Mouse (Mus musculus) midbrain, embryonic 16.5 days (tissue): ENCODE results near the gene Gm3415. TPM values are rescaled to one million over a fixed set of nuclear protein-coding genes. Genes with fewer than 3 reads are reported as not detected.
"Not testable (repeated sequence)": the region's sequence is repeated elsewhere in the genome, so short reads cannot be mapped to it uniquely, and the experiment has no call there.

Experiments
- ATAC-seq: fragments of 200-750 bp; cut with Nextera tagmentation; 2 replicates; pipeline ENCODE4 v1.8.0; 2017; ENCODE audit warnings: moderate TSS enrichment
- H3K27ac ChIP-seq: fragments of 300-500 bp; sonication (generic); 2 replicates; pipeline ENCODE4 v1.5.1; 2014; ENCODE audit warnings: mild to moderate bottlenecking, low read length, mixed read lengths
- H3K27me3 ChIP-seq: fragments of 300-500 bp; sonication (generic); 2 replicates; pipeline ENCODE4 v1.6.1; 2014; ENCODE audit warnings: low read depth, low read length, mixed read lengths; ENCODE audit not compliant: control insufficient read depth, insufficient read depth
- H3K36me3 ChIP-seq: fragments of 300-500 bp; sonication (generic); 2 replicates; pipeline ENCODE4 v1.6.1; 2014; ENCODE audit warnings: mild to moderate bottlenecking, low read length, moderate library complexity, mixed read lengths; ENCODE audit not compliant: control insufficient read depth, insufficient read depth
- H3K4me1 ChIP-seq: fragments of 300-500 bp; sonication (generic); 2 replicates; pipeline ENCODE4 v1.6.1; 2014; ENCODE audit warnings: mild to moderate bottlenecking, low read length, mixed read lengths; ENCODE audit not compliant: control insufficient read depth, insufficient read depth
- H3K4me2 ChIP-seq: fragments of 300-500 bp; sonication (generic); 2 replicates; pipeline ENCODE4 v1.6.1; 2014; ENCODE audit warnings: mild to moderate bottlenecking, low read length, mixed read lengths
- H3K4me3 ChIP-seq: fragments of 300-500 bp; sonication (generic); 2 replicates; pipeline ENCODE4 v1.5.1; 2014; ENCODE audit warnings: low read depth, mild to moderate bottlenecking, low read length, moderate library complexity, mixed read lengths
- H3K9ac ChIP-seq: fragments of 300-500 bp; sonication (generic); 2 replicates; pipeline ENCODE4 v1.6.1; 2014; ENCODE audit warnings: low read depth, low read length, mixed read lengths
- H3K9me3 ChIP-seq: fragments of 300-500 bp; sonication (generic); replicated peaks from 2 replicates; pipeline ENCODE4 v1.6.1; 2014; ENCODE audit warnings: mild to moderate bottlenecking, low read length, mixed read lengths; ENCODE audit not compliant: control insufficient read depth, poor library complexity, severe bottlenecking
- WGBS: fragments of 180-500 bp; shearing (Covaris S2); extraction: QIAGEN DNeasy Blood & Tissue Kit; methylation state at CpG from one replicate; pipeline ENCODE4 v1.1.7; 2014; 5-methylcytosine and 5-hydroxymethylcytosine counted together
- polyA plus RNA-seq: library from polyadenylated mRNA; unstranded; fragments of >200 nt; fragmentation: Nextera tagmentation; extraction: Ambion mirVana; gene quantifications from 2 replicates; pipeline ENCODE4 v1.2.1, GENCODE M21; 2015

The Gm3415 gene
- not detected in 2 replicates for polyA plus RNA-seq

GRCm38 (mm10) chr5:146555836-146556235 is at the start of gene Gm3415:
Gene Gm3415, plus strand, starts transcription at chr5:146556136.
- H3K27me3 ChIP-seq, H3K4me1 ChIP-seq, ATAC-seq, H3K4me2 ChIP-seq, H3K4me3 ChIP-seq, H3K27ac ChIP-seq, H3K36me3 ChIP-seq, H3K9me3 ChIP-seq, H3K9ac ChIP-seq: not testable (repeated sequence)
- WGBS = no CpG with 5 or more reads among the region's 3 CpGs

DNA sequence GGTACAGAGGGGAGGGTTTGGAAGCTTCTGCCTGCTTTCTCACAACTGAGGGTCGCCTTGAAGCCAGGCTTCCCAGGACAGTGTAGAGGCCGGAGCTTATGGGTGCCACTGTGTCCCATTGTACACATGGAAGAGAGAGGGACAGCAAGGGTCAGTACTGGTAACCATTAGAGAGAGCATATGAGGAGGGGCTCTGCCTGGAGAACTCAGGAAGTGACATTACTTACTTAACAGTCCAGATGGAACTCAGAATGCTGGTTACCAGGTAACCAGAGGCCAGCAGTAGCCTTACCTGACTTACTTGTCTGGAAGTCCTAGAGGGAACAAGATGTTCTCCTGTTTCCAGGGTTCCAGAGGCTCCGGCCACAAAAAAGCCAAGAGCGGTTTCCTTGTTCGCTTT is 42.1 kb upstream of the Gm3415 start, which contains the start of gene Gm3402:
Gene Gm3402 (plus strand): TSS at position 301 of the 400 bp plus-strand sequence.
- ATAC-seq, H3K9me3 ChIP-seq, H3K4me1 ChIP-seq, H3K4me2 ChIP-seq, H3K36me3 ChIP-seq, H3K27ac ChIP-seq, H3K9ac ChIP-seq, H3K27me3 ChIP-seq, H3K4me3 ChIP-seq: not testable (repeated sequence)
- whole genome bisulfite sequencing = no CpG with 5 or more reads among the region's 5 CpGs

DNA sequence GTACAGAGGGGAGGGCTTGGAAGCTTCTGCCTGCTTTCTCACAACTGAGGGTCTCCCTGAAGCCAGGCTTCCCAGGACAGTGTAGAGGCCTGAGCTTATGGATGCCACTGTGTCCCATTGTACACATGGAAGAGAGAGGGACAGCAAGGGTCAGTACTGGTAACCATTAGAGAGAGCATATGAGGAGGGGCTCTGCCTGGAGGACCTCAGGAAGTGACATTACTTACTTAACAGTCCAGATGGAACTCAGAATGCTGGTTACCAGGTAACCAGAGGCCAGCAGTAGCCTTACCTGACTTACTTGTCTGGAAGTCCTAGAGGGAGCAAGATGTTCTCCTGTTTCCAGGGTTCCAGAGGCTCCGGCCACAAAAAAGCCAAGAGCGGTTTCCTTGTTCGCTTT is 30.4 kb upstream of the Gm3415 start, which contains the start of gene Gm3404:
Gene Gm3404 (plus strand): TSS at position 301 of the 400 bp plus-strand sequence.
- not testable (repeated sequence) for ATAC-seq, H3K4me2 ChIP-seq, H3K27me3 ChIP-seq, H3K9ac ChIP-seq, H3K9me3 ChIP-seq, H3K4me3 ChIP-seq, H3K36me3 ChIP-seq, H3K4me1 ChIP-seq, H3K27ac ChIP-seq
- 88% methylated on average over 1 of the region's 3 CpGs for WGBS

DNA sequence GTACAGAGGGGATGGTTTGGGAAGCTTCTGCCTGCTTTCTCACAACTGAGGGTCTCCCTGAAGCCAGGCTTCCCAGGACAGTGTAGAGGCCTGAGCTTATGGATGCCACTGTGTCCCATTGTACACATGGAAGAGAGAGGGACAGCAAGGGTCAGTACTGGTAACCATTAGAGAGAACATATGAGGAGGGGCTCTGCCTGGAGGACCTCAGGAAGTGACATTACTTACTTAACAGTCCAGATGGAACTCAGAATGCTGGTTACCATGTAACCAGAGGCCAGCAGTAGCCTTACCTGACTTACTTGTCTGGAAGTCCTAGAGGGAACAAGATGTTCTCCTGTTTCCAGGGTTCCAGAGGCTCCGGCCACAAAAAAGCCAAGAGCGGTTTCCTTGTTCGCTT is 18.6 kb upstream of the Gm3415 start, which contains the start of gene Gm3409:
Gene Gm3409 (plus strand): TSS at position 301 of the 400 bp plus-strand sequence.
- 97% methylated on average over 3 of the region's 3 CpGs for WGBS
- not testable (repeated sequence) for H3K4me3 ChIP-seq, H3K9me3 ChIP-seq, H3K36me3 ChIP-seq, H3K4me1 ChIP-seq, ATAC-seq, H3K4me2 ChIP-seq, H3K27ac ChIP-seq, H3K9ac ChIP-seq, H3K27me3 ChIP-seq

DNA sequence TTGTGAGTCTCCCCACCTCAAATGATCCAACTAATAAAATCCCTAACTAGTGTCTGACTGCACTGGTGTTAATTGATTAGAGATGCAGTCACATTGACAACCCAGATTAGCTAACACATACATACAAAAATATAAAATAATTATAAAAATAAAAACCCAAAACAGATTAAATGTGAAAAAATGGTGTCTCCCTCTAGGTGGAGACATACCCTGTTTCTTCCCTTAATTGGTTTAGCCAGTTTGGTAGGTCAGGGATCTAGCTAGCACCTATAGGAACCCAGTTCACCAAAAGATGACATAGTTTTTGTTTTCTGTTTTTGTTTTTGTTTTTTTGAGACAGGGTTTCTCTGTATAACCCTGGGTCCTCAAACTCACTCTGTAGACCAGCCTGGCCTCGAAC is 8.3 kb downstream of the Gm3415 start:
- Histone ChIP-seq H3K4me3 (no peak overlapping the region), H3K4me1 (no peaks in the 10 kb centered on the region), H3K9ac (no peak overlapping the region), H3K27ac (no peak overlapping the region), H3K9me3 (no peaks in the 10 kb centered on the region), H3K27me3 (no peaks in the 10 kb centered on the region), H3K36me3 (no peaks in the 10 kb centered on the region), H3K4me2 (no peak overlapping the region)
- no peak for ATAC-seq
- WGBS = 93% methylated on average over 1 of the region's 1 CpGs

DNA sequence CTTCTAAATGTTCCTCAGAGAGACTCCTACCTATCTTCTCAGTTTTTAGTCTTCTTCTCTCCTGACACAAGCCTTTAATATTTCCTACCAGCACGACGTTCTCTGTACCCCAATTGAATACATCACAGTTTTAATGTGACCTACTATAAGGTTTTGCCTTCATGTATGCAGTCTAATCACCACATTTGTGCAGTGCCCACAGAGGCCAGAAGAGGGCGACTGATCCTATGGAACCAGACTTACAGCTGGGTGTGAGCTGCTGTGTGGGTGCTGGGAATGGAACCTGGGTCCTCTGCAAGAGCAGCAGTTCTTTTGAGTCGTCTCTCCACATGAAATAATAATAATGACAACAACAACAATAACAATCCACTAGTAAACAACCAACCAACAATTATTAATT is 11.1 kb downstream of the Gm3415 start:
- no peaks in the 10 kb centered on the region for H3K9me3 ChIP-seq

GRCm38 (mm10) chr5:146570179-146570578 is 14.2 kb downstream of the Gm3415 start:
- not testable (repeated sequence) for H3K4me3 ChIP-seq, H3K36me3 ChIP-seq, H3K9ac ChIP-seq, H3K4me2 ChIP-seq, H3K27me3 ChIP-seq, H3K9me3 ChIP-seq, ATAC-seq, H3K27ac ChIP-seq, H3K4me1 ChIP-seq
- 88% methylated on average over 6 of the region's 6 CpGs for WGBS

More for the DNA sequence above, 11.1 kb downstream of the Gm3415 start:
- no peaks in the 10 kb centered on the region for H3K36me3 ChIP-seq
- no peak overlapping the region for H3K27ac ChIP-seq
- 61% methylated on average over 4 of the region's 4 CpGs for WGBS
- no peaks in the 10 kb centered on the region for H3K4me1 ChIP-seq
- no peaks in the 10 kb centered on the region for H3K27me3 ChIP-seq
- no peak for ATAC-seq
- no peak overlapping the region for H3K4me2 ChIP-seq
- H3K9ac ChIP-seq = no peak overlapping the region
- H3K4me3 ChIP-seq = no peak overlapping the region

DNA sequence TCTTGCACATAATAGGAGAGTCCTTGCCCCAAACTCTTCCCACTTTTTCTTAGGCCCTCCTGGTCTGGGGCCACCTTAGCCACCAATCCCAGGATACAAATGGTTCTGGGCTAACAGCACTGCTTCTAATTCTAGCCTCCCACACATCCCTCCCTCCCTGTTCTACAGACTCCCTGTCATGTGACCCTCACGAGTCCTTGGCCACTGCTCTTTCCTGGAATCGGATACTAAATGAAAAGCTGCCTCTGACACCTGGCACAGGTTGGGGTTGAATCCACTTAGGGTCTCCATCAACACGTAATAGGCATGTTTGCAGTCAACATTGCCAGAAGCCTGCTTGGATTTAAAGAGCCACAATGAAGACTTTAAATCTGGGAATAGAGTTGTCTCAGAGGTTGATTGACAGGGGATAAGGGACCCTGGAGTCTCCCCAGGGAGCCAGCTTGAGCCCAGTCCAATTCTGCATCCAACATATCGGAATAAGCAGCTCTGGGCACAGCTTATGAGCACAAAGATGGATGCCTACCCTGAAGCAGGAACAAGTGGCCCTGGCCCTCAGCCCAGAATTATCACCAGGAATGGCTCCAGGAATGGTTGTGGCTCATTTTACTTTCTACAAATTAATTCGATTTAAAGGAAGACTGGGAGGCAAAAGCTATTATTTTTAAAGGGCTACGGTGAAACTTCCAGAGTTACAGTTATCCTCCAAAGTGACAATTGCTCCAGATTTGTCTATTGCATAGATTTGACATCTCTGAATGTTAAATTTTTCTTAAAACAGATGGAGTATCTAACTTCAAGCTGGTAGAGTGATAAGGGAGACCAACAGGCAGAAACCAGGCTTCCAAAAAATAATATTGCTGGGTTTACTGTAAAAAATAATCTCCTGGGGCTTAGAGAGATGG is 16.1 kb downstream of the Gm3415 start:
- 49% methylated on average over 6 of the region's 6 CpGs for WGBS
- not testable (repeated sequence) for H3K9ac ChIP-seq, H3K36me3 ChIP-seq, H3K4me3 ChIP-seq, H3K9me3 ChIP-seq, H3K4me1 ChIP-seq, H3K27me3 ChIP-seq, H3K4me2 ChIP-seq, H3K27ac ChIP-seq
- ATAC-seq = peak; percentile 71

GRCm38 (mm10) chr5:146572735-146573042 is 16.8 kb downstream of the Gm3415 start:
- H3K4me2 ChIP-seq, H3K9me3 ChIP-seq, H3K4me3 ChIP-seq, H3K27me3 ChIP-seq, H3K4me1 ChIP-seq, H3K36me3 ChIP-seq, ATAC-seq, H3K27ac ChIP-seq, H3K9ac ChIP-seq: not testable (repeated sequence)
- WGBS = 93% methylated on average over 4 of the region's 4 CpGs
